Mouse (Mus musculus): Measurements from ENCODE around the gene Clec2h.

GRCm38 (mm10) chr6:128622733-128623132, 39.5 kb upstream of the Clec2h start:
- TF ChIP-seq CTCF (IDR thresholded peaks at IDR 0.05; ENCODE audit: borderline replicate concordance, control insufficient read depth, extremely low read depth, insufficient read depth, low read length, poor library complexity): no peak
- no peak for TF ChIP-seq POLR2A (IDR thresholded peaks at IDR 0.05; ENCODE audit: control insufficient read depth, extremely low read depth, insufficient read depth, low read length, poor library complexity)
